Mouse (Mus musculus): ENCODE results near the gene Itpr3. TPM values are rescaled to one million over a fixed set of nuclear protein-coding genes. Genes with fewer than 3 reads are reported as not detected.

Gene Itpr3
- polyA plus RNA-seq, 1 experiment from 2014 or later = 1.1 TPM

DNA sequence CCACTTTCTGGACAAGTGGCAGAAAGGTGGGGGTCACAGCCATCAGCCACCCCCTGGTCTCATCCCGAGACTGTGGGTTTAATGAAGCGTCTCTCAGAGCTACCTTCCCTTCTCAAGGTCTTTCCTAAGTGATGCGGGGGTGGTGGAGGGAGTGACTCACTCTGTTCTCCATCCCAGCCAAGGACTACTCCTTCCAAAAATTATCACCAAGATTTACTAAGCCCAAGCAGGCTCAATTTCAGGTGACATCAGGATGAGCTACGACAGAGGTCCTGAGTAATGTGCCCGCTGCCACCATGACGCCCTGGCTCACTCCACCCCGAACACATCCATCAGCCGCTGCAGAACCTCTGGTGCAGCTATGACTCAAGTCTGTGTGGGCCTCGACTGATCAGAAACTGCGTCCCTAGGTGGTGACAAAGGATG is 74.1 kb downstream of the Itpr3 start:
- peaks cover 42% of the 10 kb centered on the region for H3K4me1 ChIP-seq (ENCODE audit: control insufficient read depth, low read depth, low read length)
- no peak overlapping the region for H3K9ac ChIP-seq (ENCODE audit: low read depth, low read length)
- H3K4me2 ChIP-seq (ENCODE audit: low read depth, low read length) = no peak overlapping the region
- no peak for ATAC-seq (ENCODE audit: low read depth)
- no peaks in the 10 kb centered on the region for H3K9me3 ChIP-seq (replicated peaks; ENCODE audit: control insufficient read depth, low read length)
- 74% methylated on average over 10 of the region's 10 CpGs for WGBS (ENCODE audit: insufficient replicate concordance)
- H3K4me3 ChIP-seq (ENCODE audit: low read depth, low read length) = no peak overlapping the region
- H3K36me3 ChIP-seq (ENCODE audit: control insufficient read depth, insufficient read depth) = no peaks in the 10 kb centered on the region
- no peak overlapping the region for H3K27ac ChIP-seq (ENCODE audit: low read length)
- H3K27me3 ChIP-seq (ENCODE audit: control insufficient read depth, insufficient read depth, low read depth, low read length) = no peaks in the 10 kb centered on the region

GRCm38 (mm10) chr17:27132238-27132637 is 75.1 kb downstream of the Itpr3 start:
- Histone ChIP-seq H3K9ac (ENCODE audit: low read depth, low read length) (no peak overlapping the region), H3K4me2 (ENCODE audit: low read depth, low read length) (no peak overlapping the region), H3K36me3 (ENCODE audit: control insufficient read depth, insufficient read depth) (no peaks in the 10 kb centered on the region), H3K4me1 (ENCODE audit: control insufficient read depth, low read depth, low read length) (peaks cover 42% of the 10 kb centered on the region), H3K27me3 (ENCODE audit: control insufficient read depth, insufficient read depth, low read depth, low read length) (no peaks in the 10 kb centered on the region), H3K9me3 (replicated peaks; ENCODE audit: control insufficient read depth, low read length) (no peaks in the 10 kb centered on the region), H3K27ac (ENCODE audit: low read length) (no peak overlapping the region), H3K4me3 (ENCODE audit: low read depth, low read length) (no peak overlapping the region)
- no peak for ATAC-seq (ENCODE audit: low read depth)
- WGBS (ENCODE audit: insufficient replicate concordance) = 82% methylated on average over 10 of the region's 10 CpGs

- no peaks in the 10 kb centered on the region for H3K27me3 ChIP-seq (ENCODE audit: control insufficient read depth, insufficient read depth, low read depth, low read length)
- H3K9ac ChIP-seq (ENCODE audit: low read depth, low read length) = peak within 1 kb of the TSS; percentile 70
- peak within 1 kb of the TSS; percentile 87 for H3K4me3 ChIP-seq (ENCODE audit: low read depth, low read length)
- H3K4me2 ChIP-seq (ENCODE audit: low read depth, low read length) = peak within 1 kb of the TSS; percentile 83
- no peaks in the 10 kb centered on the region for H3K36me3 ChIP-seq (ENCODE audit: control insufficient read depth, insufficient read depth)
- peak within 1 kb of the TSS; percentile 78 for H3K27ac ChIP-seq (ENCODE audit: low read length)
- no peaks in the 10 kb centered on the region for H3K9me3 ChIP-seq (replicated peaks; ENCODE audit: control insufficient read depth, low read length)
- ATAC-seq (ENCODE audit: low read depth) = peak; percentile 96
- WGBS (ENCODE audit: insufficient replicate concordance) = under 1% methylated on average over 46 of the region's 46 CpGs
- peaks cover 42% of the 10 kb centered on the region for H3K4me1 ChIP-seq (ENCODE audit: control insufficient read depth, low read depth, low read length)
Measured at GRCm38 (mm10) chr17:27133551-27134141, 76.5 kb downstream of the Itpr3 start, which contains the start of gene Uqcc2. Uqcc2 (minus strand) TSS chr17:27133916.

DNA sequence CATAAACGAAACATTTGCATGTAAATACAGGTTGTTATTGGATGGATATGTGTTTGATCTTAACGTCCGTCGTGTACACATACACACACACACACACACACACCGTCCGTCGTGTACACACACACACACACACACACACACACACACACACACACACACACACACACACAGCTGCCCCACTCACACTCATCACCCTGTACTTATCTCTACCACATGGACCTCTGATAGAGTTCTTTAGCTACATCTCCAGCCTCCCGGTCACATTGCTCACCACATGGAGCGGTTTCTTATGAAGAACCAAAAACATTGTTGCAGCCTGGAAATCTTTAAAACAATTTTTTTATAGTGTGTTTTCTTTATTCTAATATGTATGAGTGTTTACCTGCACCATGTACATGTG is 77.1 kb downstream of the Itpr3 start:
- ATAC-seq (ENCODE audit: low read depth) = peak; percentile 58

DNA sequence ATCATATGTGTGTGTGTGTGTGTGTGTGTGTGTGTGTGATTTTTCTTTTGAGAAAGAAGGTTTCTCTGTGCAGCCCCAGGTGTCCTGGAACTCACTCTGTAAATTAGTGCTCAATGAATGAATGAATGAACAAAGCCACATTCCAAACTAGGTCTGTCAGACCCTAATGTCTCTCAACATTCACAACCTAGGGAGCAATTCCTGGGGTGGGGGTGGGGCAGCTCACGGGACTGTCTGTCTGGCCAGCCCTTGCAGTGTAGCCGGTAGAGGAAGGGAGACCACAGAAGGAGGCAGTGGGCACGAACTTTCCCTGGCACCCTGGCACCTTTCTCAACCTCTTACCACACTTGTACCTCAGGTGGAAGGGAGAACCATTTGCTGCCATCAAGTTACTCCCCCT is 77.6 kb downstream of the Itpr3 start:
- Histone ChIP-seq H3K4me1 (ENCODE audit: control insufficient read depth, low read depth, low read length) (peaks cover 42% of the 10 kb centered on the region), H3K27ac (ENCODE audit: low read length) (no peak overlapping the region), H3K4me3 (ENCODE audit: low read depth, low read length) (no peak overlapping the region), H3K36me3 (ENCODE audit: control insufficient read depth, insufficient read depth) (no peaks in the 10 kb centered on the region), H3K9me3 (replicated peaks; ENCODE audit: control insufficient read depth, low read length) (no peaks in the 10 kb centered on the region), H3K27me3 (ENCODE audit: control insufficient read depth, insufficient read depth, low read depth, low read length) (no peaks in the 10 kb centered on the region), H3K9ac (ENCODE audit: low read depth, low read length) (no peak overlapping the region), H3K4me2 (ENCODE audit: low read depth, low read length) (no peak overlapping the region)
- no peak for ATAC-seq (ENCODE audit: low read depth)
- WGBS (ENCODE audit: insufficient replicate concordance) = 21% methylated on average over 3 of the region's 3 CpGs

More for the DNA sequence above, 77.1 kb downstream of the Itpr3 start:
- Histone ChIP-seq H3K4me1 (ENCODE audit: control insufficient read depth, low read depth, low read length) (peaks cover 42% of the 10 kb centered on the region), H3K4me2 (ENCODE audit: low read depth, low read length) (peak overlapping the region; percentile 83), H3K4me3 (ENCODE audit: low read depth, low read length) (peak overlapping the region; percentile 87), H3K9me3 (replicated peaks; ENCODE audit: control insufficient read depth, low read length) (no peaks in the 10 kb centered on the region), H3K9ac (ENCODE audit: low read depth, low read length) (peak overlapping the region; percentile 64), H3K27me3 (ENCODE audit: control insufficient read depth, insufficient read depth, low read depth, low read length) (no peaks in the 10 kb centered on the region), H3K36me3 (ENCODE audit: control insufficient read depth, insufficient read depth) (no peaks in the 10 kb centered on the region), H3K27ac (ENCODE audit: low read length) (peak overlapping the region; percentile 59)
- WGBS (ENCODE audit: insufficient replicate concordance) = 16% methylated on average over 9 of the region's 9 CpGs

DNA sequence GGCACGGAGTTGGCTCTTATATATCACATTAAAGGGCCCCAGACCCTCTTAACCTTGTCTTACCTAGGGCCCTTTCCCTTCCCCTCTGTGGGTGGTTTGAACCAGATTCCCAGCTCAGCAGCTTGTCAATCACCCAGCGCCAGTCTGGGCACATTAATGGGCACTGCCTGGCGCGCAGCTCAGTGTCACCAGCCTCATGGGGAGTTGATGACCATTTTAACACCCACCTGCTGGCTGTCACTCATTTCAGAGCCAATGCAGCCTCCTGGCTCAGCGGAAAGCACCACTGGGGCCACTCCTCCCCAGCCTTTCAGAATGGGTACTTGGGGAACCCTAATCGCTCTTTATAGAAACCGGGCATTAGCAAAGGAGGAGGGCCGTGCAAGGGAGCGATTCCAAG is 81.3 kb downstream of the Itpr3 start:
- Histone ChIP-seq H3K9ac (ENCODE audit: low read depth, low read length) (no peak overlapping the region), H3K4me1 (ENCODE audit: control insufficient read depth, low read depth, low read length) (peaks cover 17% of the 10 kb centered on the region), H3K4me2 (ENCODE audit: low read depth, low read length) (no peak overlapping the region), H3K27ac (ENCODE audit: low read length) (no peak overlapping the region), H3K4me3 (ENCODE audit: low read depth, low read length) (no peak overlapping the region), H3K27me3 (ENCODE audit: control insufficient read depth, insufficient read depth, low read depth, low read length) (no peaks in the 10 kb centered on the region), H3K36me3 (ENCODE audit: control insufficient read depth, insufficient read depth) (no peaks in the 10 kb centered on the region), H3K9me3 (replicated peaks; ENCODE audit: control insufficient read depth, low read length) (no peaks in the 10 kb centered on the region)
- WGBS (ENCODE audit: insufficient replicate concordance) = 80% methylated on average over 9 of the region's 9 CpGs
- ATAC-seq (ENCODE audit: low read depth) = no peak

DNA sequence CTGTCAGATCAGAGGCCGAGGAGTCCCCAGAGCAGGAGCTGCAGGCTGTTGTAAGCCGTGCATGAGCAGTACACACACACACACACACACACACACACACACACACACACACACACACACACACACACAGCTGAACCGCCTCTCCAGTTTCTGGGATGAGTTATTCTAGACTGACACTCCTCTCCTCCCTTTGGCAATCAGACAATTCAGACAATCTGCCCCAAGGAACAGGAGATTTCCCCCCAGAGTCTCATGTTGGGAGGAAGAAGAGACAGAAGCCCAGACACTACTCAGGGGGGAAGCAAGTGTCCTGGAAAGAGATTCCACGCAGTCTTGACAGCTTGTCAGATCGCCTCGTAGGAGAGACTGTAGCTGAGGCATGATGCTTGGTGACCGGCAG is 82.2 kb downstream of the Itpr3 start:
- Histone ChIP-seq H3K4me1 (ENCODE audit: control insufficient read depth, low read depth, low read length) (peaks cover 12% of the 10 kb centered on the region), H3K4me3 (ENCODE audit: low read depth, low read length) (no peak overlapping the region), H3K9me3 (replicated peaks; ENCODE audit: control insufficient read depth, low read length) (no peaks in the 10 kb centered on the region), H3K27me3 (ENCODE audit: control insufficient read depth, insufficient read depth, low read depth, low read length) (no peaks in the 10 kb centered on the region), H3K9ac (ENCODE audit: low read depth, low read length) (no peak overlapping the region), H3K36me3 (ENCODE audit: control insufficient read depth, insufficient read depth) (no peaks in the 10 kb centered on the region), H3K4me2 (ENCODE audit: low read depth, low read length) (no peak overlapping the region), H3K27ac (ENCODE audit: low read length) (no peak overlapping the region)
- WGBS (ENCODE audit: insufficient replicate concordance) = 69% methylated on average over 7 of the region's 7 CpGs
- ATAC-seq (ENCODE audit: low read depth) = no peak

GRCm38 (mm10) chr17:27140262-27140661 is 83.2 kb downstream of the Itpr3 start:
- H3K36me3 ChIP-seq (ENCODE audit: control insufficient read depth, insufficient read depth) = no peaks in the 10 kb centered on the region
- no peak overlapping the region for H3K4me2 ChIP-seq (ENCODE audit: low read depth, low read length)
- no peak overlapping the region for H3K4me3 ChIP-seq (ENCODE audit: low read depth, low read length)
- no peak overlapping the region for H3K27ac ChIP-seq (ENCODE audit: low read length)
- peaks cover 3% of the 10 kb centered on the region for H3K4me1 ChIP-seq (ENCODE audit: control insufficient read depth, low read depth, low read length)
- H3K9ac ChIP-seq (ENCODE audit: low read depth, low read length) = no peak overlapping the region
- H3K9me3 ChIP-seq (replicated peaks; ENCODE audit: control insufficient read depth, low read length) = no peaks in the 10 kb centered on the region
- H3K27me3 ChIP-seq (ENCODE audit: control insufficient read depth, insufficient read depth, low read depth, low read length) = no peaks in the 10 kb centered on the region
- WGBS (ENCODE audit: insufficient replicate concordance) = 74% methylated on average over 9 of the region's 9 CpGs
- no peak for ATAC-seq (ENCODE audit: low read depth)

- Histone ChIP-seq H3K9me3 (replicated peaks; ENCODE audit: control insufficient read depth, low read length) (no peaks in the 10 kb centered on the region), H3K36me3 (ENCODE audit: control insufficient read depth, insufficient read depth) (no peaks in the 10 kb centered on the region), H3K4me2 (ENCODE audit: low read depth, low read length) (no peak overlapping the region), H3K4me3 (ENCODE audit: low read depth, low read length) (no peak overlapping the region), H3K9ac (ENCODE audit: low read depth, low read length) (no peak overlapping the region), H3K27me3 (ENCODE audit: control insufficient read depth, insufficient read depth, low read depth, low read length) (no peaks in the 10 kb centered on the region), H3K27ac (ENCODE audit: low read length) (no peak overlapping the region), H3K4me1 (ENCODE audit: control insufficient read depth, low read depth, low read length) (peaks cover 2% of the 10 kb centered on the region)
- no peak for ATAC-seq (ENCODE audit: low read depth)
- whole genome bisulfite sequencing (ENCODE audit: insufficient replicate concordance) = 45% methylated on average over 10 of the region's 10 CpGs
Measured at GRCm38 (mm10) chr17:27141971-27142450, 84.9 kb downstream of the Itpr3 start.
